Mouse (Mus musculus): Measurements from ENCODE around the gene Irf2bp1. TPM values are rescaled to one million over a fixed set of nuclear protein-coding genes. Genes with fewer than 3 reads are reported as not detected.

The Irf2bp1 gene
- total and polyA plus RNA-seq, 3 experiments, result 4.9 to 12.8 (median 6.6) TPM

- Histone ChIP-seq H3K9me3 (replicated peaks; ENCODE audit: low read length) (no peaks in the 10 kb centered on the region), H3K4me3 (replicated peaks in 1 of 3; ENCODE audit: low read depth in 2 of 3, low read length in 2 of 3, poor library complexity in 1 of 3) (peak overlapping the region; percentile 84 to 88 (median 87)), H3K4me2 (ENCODE audit: insufficient read depth, low read depth, poor library complexity, severe bottlenecking) (peak overlapping the region; percentile 70), H3K9ac (ENCODE audit: insufficient read depth, low read depth) (peak overlapping the region; percentile 87), H3K27ac (ENCODE audit: insufficient read depth, low read depth) (no peak overlapping the region), H3K36me3 (replicated peaks in 1 of 2; ENCODE audit: control insufficient read depth in 1 of 2, insufficient read depth in 1 of 2, low read length in 1 of 2) (peaks cover 18 to 23% of the 10 kb centered on the region in 2 experiments), H3K27me3 (replicated peaks) (peaks cover 39% of the 10 kb centered on the region), H3K4me1 (ENCODE audit: control insufficient read depth in 1 of 2, insufficient read depth in 2 of 2) (peaks cover 17 to 35% of the 10 kb centered on the region in 2 experiments), H3K79me2 (replicated peaks; ENCODE audit: control insufficient read depth, extremely low read depth, insufficient read depth, poor library complexity, severe bottlenecking) (peaks cover 33% of the 10 kb centered on the region)
- in situ Hi-C loops (cut with MboI; ENCODE audit: low pct_ligation_motif_present, low pct_unique_long_range_greater_than_20kb, low sequenced_read_pairs) (loop anchor here (10.0 kb wide), 1 partner anchor 130 kb away; no protein-coding TSS in a partner anchor), dilution Hi-C loops (cut with MboI; ENCODE audit: extremely low pct_ligation_motif_present, extremely low pct_unique_long_range_greater_than_20kb, low sequenced_read_pairs) (no loop called here)
- TF ChIP-seq BHLHE40 (IDR thresholded peaks at IDR 0.05; ENCODE audit: low read depth, low read length) (no peak), NRF1 (IDR thresholded peaks at IDR 0.05; ENCODE audit: low read depth, low read length) (peak; percentile 6; the same call in 1 of the 2 replicates), UBTF (IDR thresholded peaks at IDR 0.05; ENCODE audit: low read depth, low read length) (0 out of 2 replicates have a peak, but pooled peaks have one; percentile 54)
- no peak for DNase-seq (ENCODE audit: extremely low read depth)
These were observed 20.9 kb downstream of the Irf2bp1 start for GRCm38 (mm10) chr7:19024581-19025255.

GRCm38 (mm10) chr7:19028067-19028466, 24.2 kb downstream of the Irf2bp1 start:
- dilution Hi-C loops (cut with MboI; ENCODE audit: extremely low pct_ligation_motif_present, extremely low pct_unique_long_range_greater_than_20kb, low sequenced_read_pairs), result no loop called here
- Histone ChIP-seq H3K4me1 (ENCODE audit: control insufficient read depth in 1 of 2, insufficient read depth in 2 of 2) (peaks cover 17 to 33% of the 10 kb centered on the region in 2 experiments), H3K27me3 (replicated peaks) (peaks cover 7% of the 10 kb centered on the region), H3K4me3 (replicated peaks in 1 of 3; ENCODE audit: low read depth in 2 of 3, low read length in 2 of 3, poor library complexity in 1 of 3) (no peak overlapping the region), H3K27ac (ENCODE audit: insufficient read depth, low read depth) (no peak overlapping the region), H3K9ac (ENCODE audit: insufficient read depth, low read depth) (no peak overlapping the region), H3K36me3 (replicated peaks in 1 of 2; ENCODE audit: control insufficient read depth in 1 of 2, insufficient read depth in 1 of 2, low read length in 1 of 2) (peaks cover 46 to 53% of the 10 kb centered on the region in 2 experiments), H3K79me2 (replicated peaks; ENCODE audit: control insufficient read depth, extremely low read depth, insufficient read depth, poor library complexity, severe bottlenecking) (peaks cover 33% of the 10 kb centered on the region), H3K9me3 (replicated peaks; ENCODE audit: low read length) (no peaks in the 10 kb centered on the region), H3K4me2 (ENCODE audit: insufficient read depth, low read depth, poor library complexity, severe bottlenecking) (no peak overlapping the region)
- TF ChIP-seq JUND (conservative IDR thresholded peaks at IDR 0.05; ENCODE audit: low read depth, low read length), result 0 out of 2 replicates have a peak, but pooled peaks have one; percentile 11
- TF ChIP-seq GABPA (IDR thresholded peaks at IDR 0.05; ENCODE audit: insufficient replicate concordance, low read depth, low read length), result no peak
- peak; percentile 21 for DNase-seq (ENCODE audit: extremely low read depth)
- in situ Hi-C loops (cut with MboI; ENCODE audit: low pct_ligation_motif_present, low pct_unique_long_range_greater_than_20kb, low sequenced_read_pairs), result loop anchor here (10.0 kb wide), 1 partner anchor 133 kb away; no protein-coding TSS in a partner anchor

- Histone ChIP-seq H3K9me3 (replicated peaks; ENCODE audit: low read length) (no peaks in the 10 kb centered on the region), H3K9ac (ENCODE audit: insufficient read depth, low read depth) (no peak overlapping the region), H3K36me3 (replicated peaks in 1 of 2; ENCODE audit: control insufficient read depth in 1 of 2, insufficient read depth in 1 of 2, low read length in 1 of 2) (peaks cover 52 to 62% of the 10 kb centered on the region in 2 experiments), H3K27ac (ENCODE audit: insufficient read depth, low read depth) (no peak overlapping the region), H3K79me2 (replicated peaks; ENCODE audit: control insufficient read depth, extremely low read depth, insufficient read depth, poor library complexity, severe bottlenecking) (peaks cover 33% of the 10 kb centered on the region), H3K4me3 (replicated peaks in 1 of 3; ENCODE audit: low read depth in 2 of 3, low read length in 2 of 3, poor library complexity in 1 of 3) (no peak overlapping the region), H3K27me3 (replicated peaks) (no peaks in the 10 kb centered on the region), H3K4me1 (ENCODE audit: control insufficient read depth in 1 of 2, insufficient read depth in 2 of 2) (peaks cover 15 to 25% of the 10 kb centered on the region in 2 experiments), H3K4me2 (ENCODE audit: insufficient read depth, low read depth, poor library complexity, severe bottlenecking) (no peak overlapping the region)
- DNase-seq (ENCODE audit: extremely low read depth), result peak; percentile 69
- in situ Hi-C loops (cut with MboI; ENCODE audit: low pct_ligation_motif_present, low pct_unique_long_range_greater_than_20kb, low sequenced_read_pairs), result loop anchor here (10.0 kb wide), 1 partner anchor 134 kb away; no protein-coding TSS in a partner anchor
- no peak for TF ChIP-seq ZNF384 (IDR thresholded peaks at IDR 0.05; ENCODE audit: low read depth, low read length)
- TF ChIP-seq USF2 (conservative IDR thresholded peaks at IDR 0.05; ENCODE audit: low read depth, low read length), result no peak
- peak; percentile 54 for TF ChIP-seq RAD21 (IDR thresholded peaks at IDR 0.05; ENCODE audit: low read depth, low read length)
- TF ChIP-seq CHD2 (IDR thresholded peaks at IDR 0.05; ENCODE audit: low read length), result no peak
- peak; percentile 68 for TF ChIP-seq SMC3 (IDR thresholded peaks at IDR 0.05; ENCODE audit: low read depth, low read length)
- no peak for TF ChIP-seq MAFK (IDR thresholded peaks at IDR 0.05; ENCODE audit: insufficient replicate concordance, low read length)
- no peak for TF ChIP-seq ETS1 (conservative IDR thresholded peaks at IDR 0.05; ENCODE audit: low read depth, low read length)
- no peak for TF ChIP-seq ZC3H11A (IDR thresholded peaks at IDR 0.05; ENCODE audit: low read depth, low read length)
- TF ChIP-seq NELFE (IDR thresholded peaks at IDR 0.05; ENCODE audit: low read depth, low read length), result no peak
- peak; percentile 52 to 79 for TF ChIP-seq CTCF (conservative IDR thresholded peaks at IDR 0.05 in 1 of 2, IDR thresholded peaks at IDR 0.05 in 1 of 2; ENCODE audit: low read depth in 2 of 2, low read length in 2 of 2)
- dilution Hi-C loops (cut with MboI; ENCODE audit: extremely low pct_ligation_motif_present, extremely low pct_unique_long_range_greater_than_20kb, low sequenced_read_pairs), result no loop called here
These were observed 25.3 kb downstream of the Irf2bp1 start for GRCm38 (mm10) chr7:19029084-19029653.

Measured in CH12.LX (cell line).